Mouse (Mus musculus) forebrain, embryonic 10.5 days (tissue): ENCODE measurements around the gene Ramp3. TPM values are rescaled to one million over a fixed set of nuclear protein-coding genes. Genes with fewer than 3 reads are reported as not detected.
A peak's percentile ranks its signal among the peaks of the same experiment; 100 is the strongest.

ENCODE experiments used
- DNase-seq: peaks from one replicate; pipeline ENCODE4 v3.0.0-alpha.2; 2017; ENCODE audit warnings: low spot score; ENCODE audit errors: extremely low spot score
- H3K27ac ChIP-seq: fragments of 300-500 bp; sonication (generic); 2 replicates; pipeline ENCODE4 v1.5.1; 2016; ENCODE audit warnings: mild to moderate bottlenecking
- H3K27me3 ChIP-seq: fragments of 300-500 bp; sonication (generic); 2 replicates; pipeline ENCODE4 v1.6.1; 2016; ENCODE audit warnings: mild to moderate bottlenecking; ENCODE audit not compliant: poor library complexity, severe bottlenecking
- H3K36me3 ChIP-seq: fragments of 300-500 bp; sonication (generic); replicated peaks from 2 replicates; pipeline ENCODE4 v1.6.1; 2016; ENCODE audit warnings: mild to moderate bottlenecking, moderate library complexity
- H3K4me1 ChIP-seq: fragments of 300-500 bp; sonication (generic); 2 replicates; pipeline ENCODE4 v1.6.1; 2016
- H3K4me3 ChIP-seq: fragments of 300-500 bp; sonication (generic); 2 replicates; pipeline ENCODE4 v1.5.1; 2016; ENCODE audit warnings: mild to moderate bottlenecking, moderate library complexity
- H3K9me3 ChIP-seq: fragments of 300-500 bp; sonication (generic); 2 replicates; pipeline ENCODE4 v1.6.1; 2016; ENCODE audit warnings: mild to moderate bottlenecking, moderate library complexity
- WGBS: fragments of 180-500 bp; shearing (Covaris S2); methylation state at CpG from one replicate; pipeline ENCODE4 v1.1.7; 2016; 5-methylcytosine and 5-hydroxymethylcytosine counted together
- polyA plus RNA-seq: library from polyadenylated mRNA; unstranded; fragments of >200 nt; fragmentation: Nextera tagmentation; extraction: Ambion mirVana; gene quantifications from 2 replicates; pipeline ENCODE4 v1.2.1, GENCODE M21; 2016

Ramp3 gene
- polyA plus RNA-seq, 1 experiment from 2014 or later: 5.4 TPM

GRCm38 (mm10) chr11:6677530-6677929, 19.2 kb downstream of the Ramp3 start:
- H3K4me1 ChIP-seq: peaks cover 16% of the 10 kb centered on the region
- WGBS: 20% methylated on average over 7 of the region's 7 CpGs
- no peaks in the 10 kb centered on the region for H3K27me3 ChIP-seq
- H3K27ac ChIP-seq: no peak overlapping the region
- peak; percentile 29 for DNase-seq
- H3K36me3 ChIP-seq: no peaks in the 10 kb centered on the region
- no peak overlapping the region for H3K4me3 ChIP-seq
- H3K9me3 ChIP-seq: no peaks in the 10 kb centered on the region

GRCm38 (mm10) chr11:6679694-6680396, 21.5 kb downstream of the Ramp3 start:
- peak; percentile 13 for DNase-seq
- Histone ChIP-seq H3K9me3 (no peaks in the 10 kb centered on the region), H3K27ac (no peak overlapping the region; the same call in 1 of the 2 replicates), H3K4me3 (no peak overlapping the region), H3K4me1 (peaks cover 16% of the 10 kb centered on the region), H3K36me3 (no peaks in the 10 kb centered on the region), H3K27me3 (no peaks in the 10 kb centered on the region)
- WGBS: 78% methylated on average over 17 of the region's 17 CpGs

GRCm38 (mm10) chr11:6680397-6680818, 22.1 kb downstream of the Ramp3 start:
- Histone ChIP-seq H3K36me3 (no peaks in the 10 kb centered on the region), H3K4me1 (peaks cover 16% of the 10 kb centered on the region), H3K27ac (no peak overlapping the region; the same call in 1 of the 2 replicates), H3K9me3 (no peaks in the 10 kb centered on the region), H3K27me3 (no peaks in the 10 kb centered on the region), H3K4me3 (no peak overlapping the region)
- peak; percentile 14 for DNase-seq
- WGBS: 51% methylated on average over 10 of the region's 10 CpGs

GRCm38 (mm10) chr11:6684741-6685140, 26.4 kb downstream of the Ramp3 start:
- peaks cover 8% of the 10 kb centered on the region for H3K4me1 ChIP-seq
- no peak for DNase-seq
- H3K9me3 ChIP-seq: no peaks in the 10 kb centered on the region
- H3K4me3 ChIP-seq: no peak overlapping the region
- H3K27me3 ChIP-seq: no peaks in the 10 kb centered on the region
- no peak overlapping the region for H3K27ac ChIP-seq
- H3K36me3 ChIP-seq: no peaks in the 10 kb centered on the region
- WGBS: 58% methylated on average over 3 of the region's 3 CpGs

GRCm38 (mm10) chr11:6688888-6689287, 30.6 kb downstream of the Ramp3 start:
- H3K27ac ChIP-seq: no peak overlapping the region
- no peak overlapping the region for H3K4me3 ChIP-seq
- no peaks in the 10 kb centered on the region for H3K4me1 ChIP-seq
- no peaks in the 10 kb centered on the region for H3K9me3 ChIP-seq
- H3K27me3 ChIP-seq: no peaks in the 10 kb centered on the region
- no peak for DNase-seq
- H3K36me3 ChIP-seq: no peaks in the 10 kb centered on the region
- WGBS: 79% methylated on average over 3 of the region's 3 CpGs

GRCm38 (mm10) chr11:6692341-6692740, 34.0 kb downstream of the Ramp3 start:
- no peak overlapping the region for H3K4me3 ChIP-seq
- no peaks in the 10 kb centered on the region for H3K27me3 ChIP-seq
- no peak overlapping the region for H3K27ac ChIP-seq
- DNase-seq: no peak
- no peaks in the 10 kb centered on the region for H3K9me3 ChIP-seq
- 77% methylated on average over 6 of the region's 6 CpGs for WGBS
- no peaks in the 10 kb centered on the region for H3K36me3 ChIP-seq
- no peaks in the 10 kb centered on the region for H3K4me1 ChIP-seq

GRCm38 (mm10) chr11:6694114-6694513, 35.8 kb downstream of the Ramp3 start:
- H3K4me1 ChIP-seq: no peaks in the 10 kb centered on the region
- H3K27ac ChIP-seq: no peak overlapping the region
- H3K27me3 ChIP-seq: no peaks in the 10 kb centered on the region
- H3K36me3 ChIP-seq: no peaks in the 10 kb centered on the region
- no peak overlapping the region for H3K4me3 ChIP-seq
- H3K9me3 ChIP-seq: no peaks in the 10 kb centered on the region
- 93% methylated on average over 10 of the region's 10 CpGs for WGBS
- no peak for DNase-seq

- no peaks in the 10 kb centered on the region for H3K4me1 ChIP-seq
- WGBS: 84% methylated on average over 12 of the region's 12 CpGs
- no peaks in the 10 kb centered on the region for H3K9me3 ChIP-seq
- no peaks in the 10 kb centered on the region for H3K27me3 ChIP-seq
- no peak for DNase-seq
- H3K27ac ChIP-seq: no peak overlapping the region
- H3K36me3 ChIP-seq: no peaks in the 10 kb centered on the region
- no peak overlapping the region for H3K4me3 ChIP-seq
Measured at GRCm38 (mm10) chr11:6695176-6695575, 36.9 kb downstream of the Ramp3 start.

- Histone ChIP-seq H3K9me3 (peaks cover 2% of the 10 kb centered on the region; the same call in 1 of the 2 replicates), H3K4me3 (no peak overlapping the region), H3K27ac (no peak overlapping the region), H3K36me3 (no peaks in the 10 kb centered on the region), H3K27me3 (no peaks in the 10 kb centered on the region), H3K4me1 (no peaks in the 10 kb centered on the region)
- no peak for DNase-seq
- 79% methylated on average over 8 of the region's 8 CpGs for WGBS
Measured at GRCm38 (mm10) chr11:6696551-6696950, 38.2 kb downstream of the Ramp3 start.

- Histone ChIP-seq H3K36me3 (no peaks in the 10 kb centered on the region), H3K9me3 (peaks cover 4% of the 10 kb centered on the region; the same call in 1 of the 2 replicates), H3K27ac (no peak overlapping the region), H3K4me3 (no peak overlapping the region), H3K27me3 (no peaks in the 10 kb centered on the region), H3K4me1 (no peaks in the 10 kb centered on the region)
- 94% methylated on average over 10 of the region's 10 CpGs for WGBS
- DNase-seq: no peak
Measured at GRCm38 (mm10) chr11:6697751-6698150, 39.4 kb downstream of the Ramp3 start.

GRCm38 (mm10) chr11:6698281-6698680, 40.0 kb downstream of the Ramp3 start:
- H3K9me3 ChIP-seq: peaks cover 4% of the 10 kb centered on the region; the same call in 1 of the 2 replicates
- WGBS: 84% methylated on average over 10 of the region's 10 CpGs
- H3K27ac ChIP-seq: no peak overlapping the region
- H3K4me1 ChIP-seq: no peaks in the 10 kb centered on the region
- H3K36me3 ChIP-seq: no peaks in the 10 kb centered on the region
- no peaks in the 10 kb centered on the region for H3K27me3 ChIP-seq
- H3K4me3 ChIP-seq: no peak overlapping the region
- no peak for DNase-seq

GRCm38 (mm10) chr11:6702258-6702657, 43.9 kb downstream of the Ramp3 start:
- Histone ChIP-seq H3K27me3 (no peaks in the 10 kb centered on the region), H3K4me1 (no peaks in the 10 kb centered on the region), H3K4me3 (no peak overlapping the region), H3K9me3 (peaks cover 4% of the 10 kb centered on the region; the same call in 1 of the 2 replicates), H3K36me3 (no peaks in the 10 kb centered on the region), H3K27ac (no peak overlapping the region)
- DNase-seq: no peak
- 93% methylated on average over 3 of the region's 3 CpGs for WGBS

- Histone ChIP-seq H3K4me1 (no peaks in the 10 kb centered on the region), H3K36me3 (no peaks in the 10 kb centered on the region), H3K4me3 (no peak overlapping the region), H3K9me3 (peaks cover 24% of the 10 kb centered on the region; the same call in 1 of the 2 replicates), H3K27me3 (no peaks in the 10 kb centered on the region), H3K27ac (no peak overlapping the region)
- 93% methylated on average over 6 of the region's 6 CpGs for WGBS
- DNase-seq: no peak
Measured at GRCm38 (mm10) chr11:6704851-6705250, 46.5 kb downstream of the Ramp3 start.
